Mouse (Mus musculus) left cerebral cortex, adult 11 months (tissue): ENCODE data around the gene Mthfsd.
A peak's percentile ranks its signal among the peaks of the same experiment; 100 is the strongest.

Experiments
- DNase-seq: peaks from one replicate; pipeline ENCODE4 v3.0.0; 2022; ENCODE audit warnings: low spot score

Mthfsd gene

DNA sequence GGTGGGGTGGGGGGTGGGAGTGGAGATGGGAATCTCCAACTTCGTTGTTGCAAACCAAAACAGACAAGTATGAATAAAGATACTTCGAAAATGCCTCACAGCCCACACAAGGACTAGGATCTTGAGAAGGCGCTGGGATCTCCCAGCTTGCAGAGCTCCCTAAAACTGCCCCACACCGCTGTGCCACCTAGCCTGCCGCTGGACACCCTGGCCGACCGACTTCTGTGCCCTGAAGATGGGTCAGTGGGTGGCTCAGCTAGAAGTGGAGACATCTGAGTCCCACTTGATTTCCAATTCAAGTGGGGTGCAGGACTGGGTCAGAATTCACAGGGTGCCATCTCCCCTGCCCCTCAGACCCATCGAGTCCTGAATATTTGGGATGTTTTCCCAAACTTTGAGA is 13.5 kb upstream of the Mthfsd start:
- no peak for DNase-seq

DNA sequence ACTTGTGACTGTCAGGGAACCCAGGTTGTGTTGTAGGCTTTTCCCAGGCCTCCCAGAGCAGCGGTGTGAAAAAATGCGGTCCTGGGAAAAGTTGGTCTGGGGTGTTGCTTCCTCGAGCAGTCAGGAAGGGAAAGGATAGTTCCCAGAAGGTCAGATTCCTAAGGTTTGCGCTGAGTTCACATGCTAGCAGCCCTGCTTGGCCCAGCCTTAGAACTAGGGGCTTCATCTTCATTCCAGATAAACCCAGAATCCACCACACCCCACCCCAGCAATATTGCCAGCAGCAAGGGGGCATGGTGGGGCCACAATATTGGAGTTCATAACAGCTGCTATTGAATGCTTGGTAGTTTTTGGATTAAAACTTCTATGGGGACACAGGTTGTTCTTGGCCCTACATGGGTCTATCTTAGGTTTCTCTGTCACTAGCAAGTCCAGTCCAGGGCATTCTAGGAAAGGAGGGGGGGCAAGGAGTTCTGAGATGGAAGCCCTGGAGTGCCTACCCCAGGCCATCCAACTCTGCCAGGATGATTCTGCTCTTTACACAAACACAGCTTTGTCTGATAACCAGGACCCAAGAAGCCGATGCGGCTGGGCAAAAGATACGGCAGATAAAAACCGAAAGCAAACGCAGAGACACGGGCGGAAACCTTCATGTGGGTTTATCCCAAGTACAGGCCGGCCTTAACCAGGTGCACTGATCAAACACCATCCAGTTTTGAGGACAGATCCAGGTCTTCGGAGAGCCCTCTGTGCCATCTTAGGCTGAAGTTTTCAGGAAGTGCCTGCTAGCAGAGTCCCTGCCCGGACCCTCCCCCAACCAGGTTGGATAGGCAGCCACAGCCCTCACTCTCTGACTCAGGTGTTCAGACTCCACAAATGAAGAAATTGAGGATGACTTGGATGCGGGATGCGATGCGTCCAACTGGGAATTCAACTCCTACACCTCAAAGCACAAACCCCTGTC is 12.5 kb upstream of the Mthfsd start:
- DNase-seq: no peak

DNA sequence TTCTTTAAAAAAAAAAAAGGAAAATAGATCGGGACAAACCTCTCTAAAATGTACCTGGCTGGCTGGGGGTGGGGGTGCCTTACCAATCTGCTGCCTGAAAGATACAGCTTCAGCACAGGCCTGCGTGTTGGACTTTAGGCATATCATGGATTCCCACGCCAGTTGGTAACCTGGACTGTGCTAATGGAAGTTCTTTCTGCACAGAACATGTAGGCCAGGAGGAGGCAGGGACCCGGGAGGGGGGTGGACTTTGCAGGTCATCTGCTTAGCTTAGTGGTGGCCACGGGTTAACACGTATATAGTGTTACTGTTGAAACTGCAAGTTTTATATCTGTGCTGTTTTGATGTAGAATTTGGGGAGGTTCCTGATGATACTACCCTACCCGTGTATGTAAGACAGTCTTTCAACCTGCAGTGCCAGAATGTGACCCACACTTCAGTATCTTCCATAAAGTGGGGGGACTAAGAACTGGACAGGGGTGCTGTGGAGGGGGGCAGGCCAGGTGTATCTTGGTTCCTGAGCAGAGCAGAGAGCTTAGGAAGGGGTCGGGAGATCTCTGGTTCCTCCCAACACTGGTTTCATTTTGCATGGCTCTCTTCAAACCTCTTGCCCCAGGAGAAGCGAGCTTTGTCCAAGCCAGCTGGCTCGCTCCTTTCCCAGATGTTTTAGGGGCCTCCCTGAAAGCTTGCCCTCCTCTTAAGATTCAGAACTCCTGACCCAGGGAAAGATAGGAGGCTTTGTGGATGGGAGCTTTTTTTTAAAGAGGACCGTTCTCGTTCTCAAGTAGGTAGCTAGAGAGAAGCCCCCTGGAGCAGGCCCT is 11.7 kb upstream of the Mthfsd start:
- DNase-seq: no peak

DNA sequence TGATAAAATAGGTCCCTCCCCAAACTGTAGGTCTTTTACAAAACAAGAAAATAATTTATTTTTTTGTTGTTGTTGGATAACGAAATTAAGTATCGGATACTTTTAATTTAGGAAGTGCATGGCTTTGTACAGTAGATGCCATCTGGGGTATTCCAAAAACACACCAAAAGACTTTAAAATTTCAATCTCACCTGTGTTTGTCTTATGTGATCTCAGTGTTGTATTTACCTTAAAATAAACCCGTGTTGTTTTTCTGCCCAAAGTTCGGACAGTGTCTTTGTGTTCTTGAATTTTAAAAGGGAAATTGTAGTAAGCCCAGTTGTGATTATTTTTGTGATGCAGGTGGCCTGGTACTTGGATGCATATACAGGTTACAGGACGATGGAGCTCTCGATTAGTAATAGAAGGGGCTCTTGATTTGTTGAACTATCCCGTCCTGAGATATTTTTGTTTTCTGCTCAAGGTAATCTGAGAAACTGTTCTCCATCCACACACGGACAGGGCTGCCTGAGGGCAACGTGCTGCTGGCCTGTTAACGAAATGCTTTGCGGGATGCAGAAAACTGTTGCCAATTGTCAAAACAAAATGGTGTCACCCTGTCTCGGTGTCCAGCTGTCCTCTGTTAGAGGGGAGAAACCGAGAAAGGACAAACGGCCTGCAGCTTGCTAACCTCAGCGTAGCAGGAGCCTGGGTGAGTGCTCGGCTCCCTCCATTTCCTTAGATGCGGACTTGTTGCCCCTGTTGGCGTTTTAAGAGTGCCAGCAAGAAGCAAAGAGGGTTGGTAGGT is 10.6 kb upstream of the Mthfsd start:
- DNase-seq: no peak

DNA sequence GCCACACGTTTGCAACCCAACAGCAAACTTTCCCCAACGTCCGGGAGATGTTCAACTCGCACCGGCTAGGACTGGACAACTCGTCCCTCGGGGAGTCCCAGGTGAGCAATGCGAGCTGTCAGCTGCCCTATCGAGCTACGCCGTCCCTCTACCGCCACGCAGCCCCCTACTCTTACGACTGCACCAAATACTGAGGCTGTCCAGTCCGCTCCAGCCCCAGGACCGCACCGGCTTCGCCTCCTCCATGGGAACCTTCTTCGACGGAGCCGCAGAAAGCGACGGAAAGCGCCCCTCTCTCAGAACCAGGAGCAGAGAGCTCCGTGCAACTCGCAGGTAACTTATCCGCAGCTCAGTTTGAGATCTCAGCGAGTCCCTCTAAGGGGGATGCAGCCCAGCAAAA is 9.7 kb upstream of the Mthfsd start:
- DNase-seq: no peak

DNA sequence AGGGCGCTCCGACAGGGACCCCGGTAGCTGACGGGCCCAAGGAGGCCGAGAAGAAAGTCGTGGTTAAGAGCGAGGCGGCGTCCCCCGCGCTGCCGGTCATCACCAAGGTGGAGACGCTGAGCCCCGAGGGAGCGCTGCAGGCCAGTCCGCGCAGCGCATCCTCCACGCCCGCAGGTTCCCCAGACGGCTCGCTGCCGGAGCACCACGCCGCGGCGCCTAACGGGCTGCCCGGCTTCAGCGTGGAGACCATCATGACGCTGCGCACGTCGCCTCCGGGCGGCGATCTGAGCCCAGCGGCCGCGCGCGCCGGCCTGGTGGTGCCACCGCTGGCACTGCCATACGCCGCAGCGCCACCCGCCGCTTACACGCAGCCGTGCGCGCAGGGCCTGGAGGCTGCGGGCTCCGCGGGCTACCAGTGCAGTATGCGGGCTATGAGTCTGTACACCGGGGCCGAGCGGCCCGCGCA is 9.0 kb upstream of the Mthfsd start:
- DNase-seq: no peak

DNA sequence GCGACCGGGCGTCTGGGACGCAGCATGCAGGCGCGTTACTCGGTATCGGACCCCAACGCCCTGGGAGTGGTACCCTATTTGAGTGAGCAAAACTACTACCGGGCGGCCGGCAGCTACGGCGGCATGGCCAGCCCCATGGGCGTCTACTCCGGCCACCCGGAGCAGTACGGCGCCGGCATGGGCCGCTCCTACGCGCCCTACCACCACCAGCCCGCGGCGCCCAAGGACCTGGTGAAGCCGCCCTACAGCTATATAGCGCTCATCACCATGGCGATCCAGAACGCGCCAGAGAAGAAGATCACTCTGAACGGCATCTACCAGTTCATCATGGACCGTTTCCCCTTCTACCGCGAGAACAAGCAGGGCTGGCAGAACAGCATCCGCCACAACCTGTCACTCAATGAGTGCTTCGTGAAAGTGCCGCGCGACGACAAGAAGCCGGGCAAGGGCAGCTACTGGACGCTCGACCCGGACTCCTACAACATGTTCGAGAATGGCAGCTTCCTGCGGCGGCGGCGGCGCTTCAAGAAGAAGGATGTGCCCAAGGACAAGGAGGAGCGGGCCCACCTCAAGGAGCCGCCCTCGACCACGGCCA is 8.5 kb upstream of the Mthfsd start:
- DNase-seq: no peak

DNA sequence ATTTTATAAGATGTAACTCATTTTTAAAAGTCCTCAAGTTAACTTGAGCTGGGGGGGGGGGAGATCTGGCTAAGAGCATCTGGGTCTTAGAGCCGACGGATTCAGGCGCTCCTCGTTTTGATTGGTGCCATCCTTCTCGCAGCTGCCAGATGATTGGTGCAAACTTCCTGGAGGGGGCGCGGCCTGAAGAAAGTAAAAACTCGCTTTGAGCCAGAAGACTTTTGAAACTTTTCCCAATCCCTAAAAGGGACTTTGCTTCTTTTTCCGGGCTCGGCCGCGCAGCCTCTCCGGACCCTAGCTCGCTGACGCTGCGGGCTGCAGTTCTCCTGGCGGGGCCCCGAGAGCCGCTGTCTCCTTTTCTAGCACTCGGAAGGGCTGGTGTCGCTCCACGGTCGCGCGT is 7.8 kb upstream of the Mthfsd start, which contains the start of gene Foxc2:
Gene Foxc2, plus strand, starts transcription at position 224 of the 400 bp plus-strand sequence.
- peak; percentile 35 for DNase-seq

DNA sequence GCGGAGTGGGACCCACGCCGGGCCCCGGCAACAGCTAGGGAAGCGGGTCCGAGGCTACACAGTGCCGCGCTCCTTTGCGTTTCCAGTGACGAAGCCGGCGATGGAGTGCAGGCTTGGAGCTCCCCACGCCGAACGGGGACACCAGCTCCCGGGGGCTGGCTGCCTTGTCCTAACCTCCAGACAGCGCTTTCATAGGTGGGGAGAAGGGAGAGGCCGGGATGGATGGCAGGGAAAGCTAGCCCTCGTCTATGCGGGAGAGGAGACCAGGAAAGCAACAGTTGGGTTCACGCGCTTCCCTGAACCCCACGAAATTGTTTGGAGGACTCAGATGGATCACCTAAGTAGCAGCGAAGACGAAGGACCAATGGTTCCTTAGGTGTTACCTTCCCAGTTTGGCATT is 6.9 kb upstream of the Mthfsd start:
- no peak for DNase-seq

DNA sequence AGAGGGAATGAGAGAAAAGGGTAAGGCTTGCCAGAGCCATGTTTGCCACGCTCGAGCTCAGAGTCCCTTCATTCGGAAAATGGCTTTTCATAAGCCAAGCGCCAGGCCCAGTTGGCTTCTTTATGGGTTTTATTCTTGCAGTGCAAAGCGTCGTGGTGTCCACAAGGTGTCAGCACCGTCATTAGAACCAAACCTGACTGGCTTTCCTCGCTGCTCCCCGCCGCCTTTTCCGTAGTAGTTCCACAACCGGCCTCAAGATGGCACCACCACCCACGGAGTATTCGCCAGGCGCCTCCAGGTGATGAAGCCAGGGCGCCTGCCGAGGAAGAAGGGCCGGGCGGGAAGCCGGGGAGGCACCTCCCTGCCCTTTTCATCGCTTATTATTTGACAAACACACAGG is 5.1 kb upstream of the Mthfsd start:
- peak; percentile 90 for DNase-seq

DNA sequence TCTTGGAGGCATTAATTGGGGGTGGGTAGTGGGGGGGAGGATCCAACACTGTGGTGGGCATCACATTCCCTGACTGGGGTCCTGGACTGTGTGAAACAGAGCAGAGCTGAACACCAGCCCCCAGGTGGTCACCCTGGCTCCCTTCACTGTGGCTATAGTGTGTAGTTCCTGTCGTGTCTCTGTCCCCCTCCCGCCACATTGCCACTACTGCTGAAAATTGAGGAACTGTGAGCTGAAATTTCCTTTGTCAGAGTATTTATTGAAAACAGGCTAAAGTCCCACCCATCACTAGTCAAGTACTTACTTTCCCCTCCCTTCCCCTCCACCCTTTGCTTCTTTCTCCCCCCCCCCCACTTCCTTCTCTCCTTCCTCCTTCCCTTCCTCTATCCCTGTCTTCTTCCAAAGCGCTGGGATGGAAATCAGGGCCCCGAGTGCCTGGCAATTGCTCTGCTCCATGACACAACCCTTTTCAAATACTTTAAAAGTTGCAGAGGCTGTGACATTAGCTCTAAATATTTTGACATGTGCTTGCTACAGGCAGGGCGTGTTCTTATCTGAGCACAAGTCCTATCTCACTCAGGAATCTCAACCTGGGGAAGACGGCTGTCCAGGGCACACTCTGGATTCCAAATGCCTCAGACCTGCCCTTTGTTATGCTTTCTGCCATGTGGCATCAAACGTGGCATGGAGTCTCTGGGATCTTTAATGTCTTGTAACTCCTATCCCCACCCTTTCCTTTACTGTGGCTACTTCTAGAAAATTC is 3.1 kb upstream of the Mthfsd start:
- DNase-seq: no peak

DNA sequence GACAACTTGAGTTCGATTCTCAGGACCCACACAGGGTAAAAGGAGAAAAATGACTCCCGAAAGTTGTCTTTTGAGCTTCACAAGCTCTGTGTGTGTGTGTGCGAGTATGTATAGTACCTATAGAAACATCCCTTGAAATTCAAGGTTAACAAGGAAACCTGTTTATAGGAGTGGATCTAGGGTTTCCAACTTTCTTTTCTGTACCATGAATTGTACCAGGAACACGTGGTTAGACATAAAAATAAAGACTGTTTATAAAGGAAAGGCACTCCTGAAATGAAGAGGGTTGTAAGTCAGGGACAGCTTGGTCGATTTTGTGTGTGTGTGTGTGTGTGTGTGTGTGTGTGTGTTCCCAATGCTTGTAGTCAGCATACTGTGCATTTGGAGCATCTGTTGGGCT is 465 bp upstream of the Mthfsd start:
- no peak for DNase-seq

DNA sequence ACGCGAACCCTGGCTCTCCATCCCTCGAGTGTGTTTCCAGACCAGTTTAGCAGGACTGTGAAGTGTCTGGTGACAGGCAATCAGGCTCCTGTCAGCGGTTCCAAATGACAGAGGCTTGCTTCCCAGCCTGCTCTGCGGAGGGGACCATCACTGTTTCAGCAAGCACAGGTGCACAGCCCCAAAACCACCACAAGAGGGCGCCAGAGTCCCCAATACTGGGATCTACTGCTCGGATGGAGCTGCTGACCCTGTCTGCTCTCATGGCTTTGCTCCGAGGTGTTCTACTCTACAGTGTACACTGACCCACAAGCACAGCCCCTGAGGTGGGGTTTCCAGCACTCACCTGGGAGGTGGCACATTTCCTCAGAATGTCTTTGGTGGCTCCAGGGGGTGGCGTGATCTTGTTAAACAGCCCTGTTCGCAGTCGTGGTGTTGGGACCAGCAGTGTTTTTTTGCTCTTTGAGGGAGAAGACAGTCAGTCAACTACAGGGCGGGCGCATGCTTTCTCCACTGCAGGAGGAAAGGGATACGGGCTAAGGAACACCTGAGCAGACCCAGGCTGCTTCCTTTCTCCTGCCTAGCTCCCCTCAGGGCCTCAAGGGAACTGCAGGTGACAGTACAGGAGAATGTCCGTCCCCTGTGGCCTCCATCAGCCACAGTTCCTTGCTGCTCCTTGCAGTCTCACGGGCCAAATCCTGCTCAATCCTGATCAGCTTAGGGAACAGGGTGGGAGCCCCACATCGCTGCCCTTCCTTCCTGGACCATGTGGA is 4.0 kb downstream of the Mthfsd start:
- DNase-seq: peak; percentile 51

DNA sequence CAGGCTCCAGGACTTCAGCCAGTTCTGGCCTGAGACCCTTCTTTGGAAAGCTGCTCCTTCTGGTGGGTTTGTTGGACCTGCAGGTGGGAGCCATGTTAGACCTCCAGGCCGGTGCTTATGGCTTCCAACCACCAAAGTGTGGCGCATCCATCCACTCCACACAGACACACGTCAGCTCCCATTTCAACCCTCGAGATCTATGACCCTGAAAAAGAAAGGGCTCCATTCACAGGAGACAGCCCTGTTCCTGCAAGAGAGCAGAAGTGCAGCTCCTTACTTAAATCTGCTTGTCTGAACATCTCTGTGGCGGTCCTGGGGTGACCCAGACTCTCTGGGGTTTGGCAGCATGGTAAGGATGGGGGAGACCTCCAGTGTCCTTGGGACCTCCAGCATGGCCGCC is 14.7 kb downstream of the Mthfsd start:
- DNase-seq: no peak

DNA sequence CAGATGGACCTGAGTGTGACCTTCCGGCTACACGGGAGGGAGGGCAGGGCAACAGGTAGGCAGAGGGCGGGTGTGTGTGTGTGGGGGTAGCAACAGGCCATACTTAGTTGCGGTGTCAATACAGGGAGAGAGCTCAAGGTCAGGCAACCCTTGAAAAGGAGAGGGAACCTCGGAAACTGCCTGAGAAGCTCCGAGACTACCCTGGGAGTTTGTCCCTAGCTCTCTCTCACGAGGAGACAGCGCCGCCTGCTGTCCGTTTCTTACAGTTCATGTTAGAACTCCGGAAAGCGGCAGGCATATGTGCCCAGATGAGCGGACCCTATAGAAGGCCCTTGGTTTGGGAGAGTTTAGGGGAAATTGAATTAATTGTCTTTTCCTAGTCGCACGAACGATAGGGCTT is 15.6 kb downstream of the Mthfsd start:
- DNase-seq: peak; percentile 53

DNA sequence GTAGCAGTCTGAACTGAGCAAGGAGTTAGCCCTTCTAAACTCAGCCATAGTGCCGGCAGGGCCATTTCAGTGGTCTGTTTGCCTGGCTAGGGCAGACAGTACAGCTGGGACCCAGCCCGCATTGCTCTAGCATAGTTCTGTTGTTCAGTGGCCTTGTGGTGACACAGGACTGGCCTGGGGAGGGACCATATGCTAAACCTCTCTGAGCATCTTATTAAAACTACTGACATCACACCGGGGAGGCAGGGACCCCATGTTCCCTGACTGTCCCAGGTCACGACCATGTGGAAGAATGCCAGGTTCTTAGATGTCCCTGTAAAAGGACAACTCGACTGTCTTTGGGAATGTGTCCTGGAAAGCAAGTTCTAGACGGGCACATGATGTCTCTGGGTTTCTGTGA is 16.1 kb downstream of the Mthfsd start:
- no peak for DNase-seq

DNA sequence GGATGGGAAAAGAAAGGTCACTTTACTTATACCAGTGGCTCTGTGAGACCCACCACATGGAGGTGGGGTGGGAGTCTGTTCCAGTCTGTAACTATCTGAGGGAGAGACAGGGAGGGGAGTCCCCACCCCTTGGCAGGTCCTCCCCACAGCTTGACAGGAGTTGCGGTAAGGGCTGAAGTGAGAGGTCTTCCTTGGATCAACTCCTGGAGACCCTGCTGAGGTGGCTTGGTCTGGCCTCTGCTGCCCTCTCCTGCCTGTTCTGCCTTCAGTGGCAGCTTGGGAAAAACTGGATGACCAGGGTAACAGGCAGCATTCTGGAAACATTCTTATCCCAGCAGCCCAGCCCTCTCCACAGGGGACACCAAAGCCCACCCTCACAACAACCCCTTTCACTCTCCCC is 17.5 kb downstream of the Mthfsd start:
- DNase-seq: no peak

DNA sequence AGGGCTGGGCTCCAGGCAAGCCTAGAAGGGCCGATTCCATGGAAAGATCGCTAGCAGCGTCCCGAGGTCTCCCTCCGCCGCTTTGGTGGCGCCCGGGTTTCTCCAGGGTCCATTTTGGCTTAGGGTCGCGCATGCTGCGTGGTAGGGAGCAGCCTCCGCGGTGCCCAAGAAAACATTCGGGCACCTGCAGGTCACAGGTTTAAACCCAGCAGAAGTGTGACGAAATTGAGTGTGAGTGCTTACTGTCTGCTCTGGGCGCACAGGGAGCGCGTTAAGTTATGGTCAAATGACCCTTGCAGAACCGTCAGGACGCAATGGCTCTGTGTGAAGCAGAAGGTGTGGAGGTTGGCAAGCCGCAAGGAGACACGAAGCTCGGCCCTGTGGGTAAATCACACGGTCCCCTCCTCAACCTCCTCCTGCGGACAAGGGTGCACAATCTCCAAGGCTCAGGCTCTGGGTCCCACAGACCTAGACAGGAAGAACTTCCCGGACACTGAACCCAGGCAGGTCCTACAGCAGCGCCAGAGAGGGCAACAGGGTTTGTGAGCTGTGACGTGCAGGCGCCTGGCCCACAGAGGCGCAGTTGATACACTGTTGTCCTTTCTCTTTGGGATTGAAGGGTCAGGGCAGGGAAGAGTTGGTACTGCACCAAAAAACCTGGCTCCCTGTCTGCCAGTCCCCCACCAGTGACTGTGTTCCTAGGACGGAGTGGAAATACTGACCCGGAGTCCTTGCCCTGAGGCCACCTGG is 18.4 kb downstream of the Mthfsd start:
- DNase-seq: no peak

DNA sequence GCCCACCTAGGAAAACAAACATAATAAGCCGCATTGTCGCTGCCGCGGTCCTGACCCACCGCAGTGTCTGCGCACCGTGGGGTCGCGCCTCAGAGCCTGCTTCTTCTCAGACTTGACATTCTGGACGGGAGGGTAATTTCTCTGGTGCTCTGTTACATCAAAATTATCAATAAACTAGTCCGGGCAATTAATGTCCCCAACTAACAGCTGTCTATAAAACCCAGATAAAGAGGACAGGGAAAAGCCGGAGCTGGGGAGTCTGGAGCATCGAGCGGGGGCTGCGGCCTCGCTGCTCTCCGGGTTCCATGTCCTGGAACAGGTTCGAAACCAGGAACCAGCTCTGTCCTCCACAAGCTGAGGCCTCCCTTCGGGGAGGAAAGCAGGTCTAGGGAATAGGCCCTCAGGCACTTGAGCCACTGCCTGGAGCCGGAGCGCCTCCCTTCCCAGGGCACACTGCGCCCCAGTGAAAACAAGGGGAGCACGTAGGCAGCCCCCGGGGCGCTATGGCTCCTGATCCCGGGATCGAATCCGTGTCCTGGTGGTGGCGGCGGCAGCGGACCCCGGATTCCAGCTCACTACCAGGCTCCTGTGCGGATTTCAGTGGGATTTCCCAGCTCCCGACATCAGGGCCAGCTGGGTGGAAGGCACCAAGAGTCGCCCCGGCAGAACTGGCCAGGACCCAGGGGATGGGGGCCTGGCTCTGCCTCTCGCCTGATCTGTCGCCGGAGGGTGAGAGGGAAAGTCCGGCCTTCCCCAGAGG is 19.1 kb downstream of the Mthfsd start:
- DNase-seq: no peak
